Mouse (Mus musculus) cerebellum, postnatal 4 days (tissue): ENCODE results near the gene Gm45062.

ENCODE experiments used
- DNase-seq, 2 experiments: peaks; one replicate each; pipeline ENCODE4 v3.0.0; 2022; ENCODE audit warnings: low spot score in 2 of 2, mixed read lengths in 1 of 2

The Gm45062 gene

GRCm38 (mm10) chr6:8259004-8259666 lies at the start of gene Gm45062, which contains the start of the genes Rpa3 and Umad1:
Gene Gm45062, plus strand, starts transcription at chr6:8259450.
Gene Rpa3, minus strand, starts transcription at chr6:8259173.
Gene Umad1, plus strand, starts transcription at chr6:8259288.
- peak; percentile 95 to 97 for DNase-seq

GRCm38 (mm10) chr6:8209866-8210186 lies 49.4 kb upstream of the Gm45062 start:
- DNase-seq: no peak

- no peak for DNase-seq
Observed at GRCm38 (mm10) chr6:8210661-8211060, 48.6 kb upstream of the Gm45062 start.

GRCm38 (mm10) chr6:8227035-8227434 lies 32.2 kb upstream of the Gm45062 start:
- no peak for DNase-seq

GRCm38 (mm10) chr6:8228596-8228995 lies 30.7 kb upstream of the Gm45062 start:
- DNase-seq: no peak

- DNase-seq: no peak
Observed at GRCm38 (mm10) chr6:8258316-8258715, 934 bp upstream of the Gm45062 start.

- DNase-seq: peak in 1 of 2 experiments; percentile 29
Observed at GRCm38 (mm10) chr6:8259667-8260044, 406 bp downstream of the Gm45062 start.

GRCm38 (mm10) chr6:8271047-8271446 lies 11.8 kb downstream of the Gm45062 start:
- DNase-seq: no peak

- peak; percentile 31 to 53 for DNase-seq
Observed at GRCm38 (mm10) chr6:8274387-8275054, 15.3 kb downstream of the Gm45062 start.

- DNase-seq: peak in 1 of 2 experiments; percentile 53
Observed at GRCm38 (mm10) chr6:8275098-8275497, 15.8 kb downstream of the Gm45062 start.

GRCm38 (mm10) chr6:8276431-8276830 lies 17.2 kb downstream of the Gm45062 start:
- DNase-seq: no peak

GRCm38 (mm10) chr6:8278426-8279002 lies 19.3 kb downstream of the Gm45062 start:
- no peak for DNase-seq

GRCm38 (mm10) chr6:8283255-8283654 lies 24.0 kb downstream of the Gm45062 start:
- no peak for DNase-seq

- DNase-seq: no peak
Observed at GRCm38 (mm10) chr6:8285401-8285960, 26.2 kb downstream of the Gm45062 start.

- DNase-seq: no peak
Observed at GRCm38 (mm10) chr6:8286146-8286545, 26.9 kb downstream of the Gm45062 start.

GRCm38 (mm10) chr6:8288755-8289580 lies 29.7 kb downstream of the Gm45062 start:
- no peak for DNase-seq

GRCm38 (mm10) chr6:8294048-8294784 lies 35.0 kb downstream of the Gm45062 start:
- no peak for DNase-seq

GRCm38 (mm10) chr6:8299066-8299863 lies 40.0 kb downstream of the Gm45062 start:
- no peak for DNase-seq

GRCm38 (mm10) chr6:8307878-8308775 lies 48.9 kb downstream of the Gm45062 start:
- DNase-seq: no peak
